Mouse (Mus musculus): ENCODE data around the gene Etv2.

DNA sequence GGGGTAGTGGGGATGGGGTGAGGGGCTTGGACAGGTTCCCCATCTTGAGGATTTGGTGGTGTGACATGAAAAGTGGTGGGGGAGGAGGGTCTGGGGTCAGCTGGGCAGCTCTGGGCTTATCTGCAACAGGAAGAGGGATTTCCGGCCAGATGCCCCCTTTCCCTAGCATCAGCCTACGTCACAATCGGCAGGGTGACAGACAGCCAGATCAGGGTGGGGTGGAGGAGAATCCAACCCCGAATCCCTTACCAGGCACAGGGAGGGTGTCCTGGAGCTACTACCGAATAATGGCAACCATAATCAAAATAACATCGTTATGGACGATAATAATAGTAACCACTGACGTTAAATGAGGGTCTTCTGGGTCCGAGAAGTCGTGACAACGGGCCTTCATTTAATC lies 743 bp upstream of the Etv2 start:
- TF ChIP-seq CTCF (IDR thresholded peaks at IDR 0.05; ENCODE audit: control insufficient read depth, insufficient read depth, insufficient replicate concordance, low read depth, low read length): no peak
- no peak for TF ChIP-seq POLR2A (IDR thresholded peaks at IDR 0.05; ENCODE audit: control insufficient read depth, low read depth, low read length)
